Mouse (Mus musculus): ENCODE data around the gene Sva.

The Sva gene

GRCm38 (mm10) chr6:42038094-42038493, at the start of gene Sva:
Sva (plus strand) TSS chr6:42038394.
- DNase-seq (ENCODE audit: low read depth), result no peak
